Mouse (Mus musculus) kidney, embryonic 15.5 days (tissue): ENCODE results near the gene Ppil2. TPM values are rescaled to one million over a fixed set of nuclear protein-coding genes. Genes with fewer than 3 reads are reported as not detected.
A peak's percentile ranks its signal among the peaks of the same experiment; 100 is the strongest.

Experiments used
- ATAC-seq: fragments of 200-750 bp; cut with Nextera tagmentation; replicated peaks from 2 replicates; pipeline ENCODE4 v1.8.0; 2017; ENCODE audit warnings: moderate TSS enrichment; ENCODE audit not compliant: low FRiP score
- H3K27ac ChIP-seq: fragments of 300-500 bp; sonication (generic); 2 replicates; pipeline ENCODE4 v1.5.1; 2015; ENCODE audit warnings: mild to moderate bottlenecking, inconsistent platforms
- H3K27me3 ChIP-seq: fragments of 300-500 bp; sonication (generic); 2 replicates; pipeline ENCODE4 v1.6.1; 2015; ENCODE audit warnings: inconsistent platforms
- H3K36me3 ChIP-seq: fragments of 300-500 bp; sonication (generic); 2 replicates; pipeline ENCODE4 v1.6.1; 2015; ENCODE audit warnings: inconsistent platforms
- H3K4me1 ChIP-seq: fragments of 300-500 bp; sonication (generic); 2 replicates; pipeline ENCODE4 v1.6.1; 2015; ENCODE audit warnings: inconsistent platforms
- H3K4me2 ChIP-seq: fragments of 300-500 bp; sonication (generic); 2 replicates; pipeline ENCODE4 v1.6.1; 2015; ENCODE audit warnings: moderate library complexity, mild to moderate bottlenecking, inconsistent platforms
- H3K4me3 ChIP-seq: fragments of 300-500 bp; sonication (generic); replicated peaks from 2 replicates; pipeline ENCODE4 v1.5.1; 2015; ENCODE audit warnings: mild to moderate bottlenecking, inconsistent platforms
- H3K9ac ChIP-seq: fragments of 300-500 bp; sonication (generic); 2 replicates; pipeline ENCODE4 v1.6.1; 2015; ENCODE audit warnings: mild to moderate bottlenecking, inconsistent platforms
- H3K9me3 ChIP-seq: fragments of 300-500 bp; sonication (generic); replicated peaks from 2 replicates; pipeline ENCODE4 v1.6.1; 2016; ENCODE audit warnings: inconsistent platforms
- WGBS: fragments of 180-500 bp; shearing (Covaris S2); methylation state at CpG from one replicate; pipeline ENCODE4 v1.1.7; 2015; ENCODE audit warnings: mixed read lengths; 5-methylcytosine and 5-hydroxymethylcytosine counted together
- polyA plus RNA-seq: library from polyadenylated mRNA; unstranded; fragments of >200 nt; fragmentation: Nextera tagmentation; extraction: Ambion mirVana; gene quantifications from 2 replicates; pipeline ENCODE4 v1.2.1, GENCODE M21; 2015

The Ppil2 gene
- polyA plus RNA-seq, result 134 and 145 TPM in 2 replicates

DNA sequence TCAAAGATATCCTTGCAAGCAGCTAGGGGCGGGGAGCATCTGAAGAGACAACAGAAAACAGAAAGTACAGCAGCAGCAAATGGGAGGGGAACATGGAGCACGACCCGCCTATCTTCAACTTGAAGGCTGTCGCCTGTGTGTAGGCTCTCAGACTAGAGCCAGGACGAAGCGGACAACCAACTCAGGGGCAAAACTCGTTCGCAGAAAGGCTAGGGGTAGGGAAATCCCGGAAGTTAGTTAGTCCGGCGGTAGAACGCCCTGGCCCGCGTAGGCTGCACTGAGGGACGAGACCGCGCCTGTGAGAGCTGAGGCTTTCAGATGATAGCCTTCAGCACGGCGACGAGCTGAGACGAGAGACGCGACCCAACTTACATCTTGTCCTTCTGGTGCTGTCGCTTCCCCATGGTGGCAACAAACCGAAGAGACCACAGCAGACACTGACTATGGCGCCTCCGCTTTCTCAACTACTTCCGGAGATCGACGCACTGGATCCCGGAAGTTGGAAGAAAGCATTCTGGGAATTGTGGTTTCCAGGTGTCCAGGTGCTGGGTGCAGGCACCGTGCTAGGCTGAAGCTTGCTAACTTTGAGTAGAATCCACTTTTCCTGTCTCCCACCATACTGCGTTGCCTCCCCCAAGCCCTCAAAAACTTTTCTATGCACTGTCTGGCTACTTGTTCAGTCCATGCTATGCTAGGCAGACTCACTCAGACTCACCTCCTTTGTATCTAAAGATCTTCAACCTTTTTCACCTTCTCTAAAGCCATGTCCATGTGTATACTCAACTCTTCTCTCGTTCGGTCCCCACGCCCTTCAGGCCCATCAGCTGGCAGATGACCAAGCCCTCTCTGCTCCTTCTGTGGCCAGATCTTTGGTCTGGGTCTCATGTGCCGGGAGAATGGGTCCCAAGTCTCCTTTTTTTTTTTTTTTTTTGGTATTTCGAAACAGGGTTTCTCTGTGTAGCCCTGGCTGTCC is at the start of gene Ppil2:
Gene Ppil2 (minus strand): TSS at position 487 of the 973 bp plus-strand sequence.
- 9% methylated on average over 38 of the region's 38 CpGs for WGBS
- Histone ChIP-seq H3K27me3 (no peaks in the 10 kb centered on the region), H3K9ac (peak within 1 kb of the TSS; percentile 52), H3K36me3 (peaks cover 65% of the 10 kb centered on the region), H3K9me3 (no peaks in the 10 kb centered on the region), H3K4me1 (peaks cover 14% of the 10 kb centered on the region), H3K4me2 (peak within 1 kb of the TSS; percentile 65), H3K27ac (peak within 1 kb of the TSS; percentile 48), H3K4me3 (peak within 1 kb of the TSS; percentile 71)
- ATAC-seq, result peak; percentile 84

- Histone ChIP-seq H3K4me2 (no peak overlapping the region), H3K4me3 (no peak overlapping the region), H3K9ac (no peak overlapping the region), H3K36me3 (peaks cover 80% of the 10 kb centered on the region), H3K27me3 (no peaks in the 10 kb centered on the region), H3K4me1 (no peaks in the 10 kb centered on the region), H3K27ac (no peak overlapping the region), H3K9me3 (no peaks in the 10 kb centered on the region)
- 95% methylated on average over 2 of the region's 2 CpGs for WGBS
- no peak for ATAC-seq
Measured at GRCm38 (mm10) chr16:17154346-17154745, 43.3 kb upstream of the Ppil2 start.

- 94% methylated on average over 4 of the region's 4 CpGs for WGBS
- no peak overlapping the region for H3K4me3 ChIP-seq
Measured at GRCm38 (mm10) chr16:17151874-17152273, 40.8 kb upstream of the Ppil2 start.

DNA sequence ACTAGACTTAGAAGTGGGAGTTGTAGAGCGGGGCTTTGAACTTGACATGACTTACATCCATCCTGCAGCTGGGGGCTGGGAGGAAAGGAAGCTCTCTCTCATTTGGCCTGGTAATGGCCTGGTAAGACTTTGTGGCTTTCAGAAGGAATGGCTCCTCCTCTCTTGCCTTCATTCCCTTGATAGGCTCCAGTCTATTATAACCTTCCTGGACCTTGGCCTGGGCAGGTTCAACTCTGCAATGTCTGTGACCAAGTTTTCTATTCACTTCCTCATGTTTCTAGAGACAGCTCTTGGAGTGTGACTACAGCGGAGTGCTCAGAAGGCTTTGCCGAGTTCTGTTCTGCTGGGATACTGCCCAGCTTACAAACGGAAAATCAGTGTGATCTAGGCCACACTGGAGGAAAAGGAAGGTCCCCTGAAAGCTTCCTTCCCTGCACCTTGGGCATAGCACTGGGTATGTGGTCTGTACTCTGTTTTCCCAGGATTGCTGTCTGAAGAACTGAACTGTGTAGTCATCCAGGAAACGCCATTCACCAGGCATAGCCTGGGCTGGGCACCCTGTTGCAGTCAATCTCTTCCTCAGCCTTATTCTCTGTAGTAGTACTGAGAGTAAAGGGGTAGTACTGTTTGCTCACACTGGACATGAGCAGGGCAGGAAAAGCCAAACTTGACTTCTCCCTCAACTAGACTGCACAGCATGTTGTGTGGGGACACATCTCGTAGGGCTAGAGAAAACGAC is 39.6 kb upstream of the Ppil2 start:
- no peak overlapping the region for H3K4me2 ChIP-seq
- no peak for ATAC-seq

More at GRCm38 (mm10) chr16:17151874-17152273, 40.8 kb upstream of the Ppil2 start:
- no peaks in the 10 kb centered on the region for H3K9me3 ChIP-seq
- no peak overlapping the region for H3K4me2 ChIP-seq
- no peak overlapping the region for H3K27ac ChIP-seq
- peaks cover 15% of the 10 kb centered on the region for H3K4me1 ChIP-seq
- no peak overlapping the region for H3K9ac ChIP-seq
- peaks cover 3% of the 10 kb centered on the region for H3K27me3 ChIP-seq
- no peak for ATAC-seq
- H3K36me3 ChIP-seq, result peaks cover 56% of the 10 kb centered on the region

GRCm38 (mm10) chr16:17148084-17148483 is 37.0 kb upstream of the Ppil2 start:
- 6% methylated on average over 16 of the region's 16 CpGs for WGBS
- no peak overlapping the region for H3K27ac ChIP-seq
- peaks cover 16% of the 10 kb centered on the region for H3K4me1 ChIP-seq
- H3K9ac ChIP-seq, result peak overlapping the region; percentile 53; the same call in 1 of the 2 replicates
- peak overlapping the region; percentile 100 for H3K4me2 ChIP-seq
- H3K4me3 ChIP-seq, result peak overlapping the region; percentile 64
- no peaks in the 10 kb centered on the region for H3K9me3 ChIP-seq
- peak; percentile 30; the same call in 1 of the 2 replicates for ATAC-seq
- peaks cover 3% of the 10 kb centered on the region for H3K27me3 ChIP-seq
- H3K36me3 ChIP-seq, result peaks cover 24% of the 10 kb centered on the region

More for the DNA sequence above, 39.6 kb upstream of the Ppil2 start:
- H3K4me3 ChIP-seq, result no peak overlapping the region
- H3K27me3 ChIP-seq, result peaks cover 3% of the 10 kb centered on the region
- H3K9me3 ChIP-seq, result no peaks in the 10 kb centered on the region
- peaks cover 16% of the 10 kb centered on the region for H3K4me1 ChIP-seq
- WGBS, result 83% methylated on average over 7 of the region's 7 CpGs
- peaks cover 47% of the 10 kb centered on the region for H3K36me3 ChIP-seq
- H3K27ac ChIP-seq, result no peak overlapping the region
- no peak overlapping the region for H3K9ac ChIP-seq

- no peak overlapping the region for H3K27ac ChIP-seq
- peak overlapping the region; percentile 64 for H3K4me3 ChIP-seq
- under 1% methylated on average over 38 of the region's 41 CpGs for WGBS
- H3K4me2 ChIP-seq, result peak overlapping the region; percentile 100
- peak overlapping the region; percentile 53 for H3K9ac ChIP-seq
- ATAC-seq, result peak; percentile 22
- H3K36me3 ChIP-seq, result peaks cover 17% of the 10 kb centered on the region
- H3K4me1 ChIP-seq, result peaks cover 16% of the 10 kb centered on the region
- H3K27me3 ChIP-seq, result peaks cover 3% of the 10 kb centered on the region
- H3K9me3 ChIP-seq, result no peaks in the 10 kb centered on the region
Measured at GRCm38 (mm10) chr16:17147391-17147929, 36.4 kb upstream of the Ppil2 start.

GRCm38 (mm10) chr16:17146772-17147235 is 35.7 kb upstream of the Ppil2 start, which contains the start of gene Ccdc116:
Ccdc116 (minus strand) TSS chr16:17147229.
- Histone ChIP-seq H3K36me3 (peaks cover 11% of the 10 kb centered on the region), H3K4me1 (peaks cover 16% of the 10 kb centered on the region), H3K27ac (no peak within 1 kb of the TSS), H3K9ac (peak within 1 kb of the TSS; percentile 53), H3K4me3 (peak within 1 kb of the TSS; percentile 64), H3K4me2 (peak within 1 kb of the TSS; percentile 100), H3K27me3 (peaks cover 3% of the 10 kb centered on the region), H3K9me3 (no peaks in the 10 kb centered on the region)
- peak; percentile 78 for ATAC-seq
- under 1% methylated on average over 34 of the region's 34 CpGs for WGBS

- peaks cover 16% of the 10 kb centered on the region for H3K4me1 ChIP-seq
- 0 out of 2 replicates have a peak, but pooled peaks have one; percentile 30 for ATAC-seq
- H3K9ac ChIP-seq, result no peak within 1 kb of the TSS
- no peaks in the 10 kb centered on the region for H3K9me3 ChIP-seq
- H3K4me3 ChIP-seq, result no peak within 1 kb of the TSS
- WGBS, result 25% methylated on average over 7 of the region's 7 CpGs
- H3K27ac ChIP-seq, result no peak within 1 kb of the TSS
- no peak within 1 kb of the TSS for H3K4me2 ChIP-seq
- peaks cover 3% of the 10 kb centered on the region for H3K27me3 ChIP-seq
- no peaks in the 10 kb centered on the region for H3K36me3 ChIP-seq
Measured at GRCm38 (mm10) chr16:17144339-17144738, 33.3 kb upstream of the Ppil2 start, which contains the start of gene Ydjc. Ydjc (plus strand) TSS chr16:17144621.

DNA sequence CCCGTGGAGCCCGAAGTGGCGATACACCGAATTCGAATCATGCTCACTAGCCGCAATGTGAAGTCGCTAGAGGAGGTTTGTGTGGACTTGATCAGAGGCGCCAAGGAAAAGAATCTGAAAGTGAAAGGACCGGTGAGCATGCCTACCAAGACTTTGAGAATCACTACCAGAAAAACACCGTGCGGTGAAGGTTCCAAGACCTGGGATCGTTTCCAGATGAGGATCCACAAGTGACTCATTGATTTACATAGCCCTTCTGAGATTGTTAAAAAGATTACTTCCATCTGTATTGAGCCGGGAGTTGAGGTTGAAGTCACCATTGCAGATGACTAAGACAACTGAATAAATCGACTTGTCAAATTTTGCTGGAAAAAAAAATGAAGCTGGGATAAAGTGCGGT is 26.3 kb upstream of the Ppil2 start:
- Histone ChIP-seq H3K9me3 (no peaks in the 10 kb centered on the region), H3K36me3 (no peaks in the 10 kb centered on the region), H3K4me2 (no peak overlapping the region), H3K9ac (no peak overlapping the region), H3K27ac (no peak overlapping the region), H3K27me3 (no peaks in the 10 kb centered on the region), H3K4me3 (no peak overlapping the region), H3K4me1 (peaks cover 6% of the 10 kb centered on the region)
- no peak for ATAC-seq
- 84% methylated on average over 15 of the region's 15 CpGs for WGBS

DNA sequence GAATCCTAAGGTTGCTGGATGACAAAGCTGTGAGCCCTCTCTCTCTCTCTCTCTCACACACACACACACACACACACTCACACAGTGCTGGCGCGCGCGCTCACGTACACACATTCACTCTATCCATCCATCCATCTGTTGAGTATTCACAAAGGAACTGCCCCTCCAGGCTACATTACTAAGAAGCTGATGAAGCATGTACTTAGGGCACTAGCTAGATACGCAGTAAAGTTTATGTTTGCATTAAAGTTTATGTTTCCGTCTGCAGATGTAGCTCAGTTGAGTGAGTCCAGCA is 21.8 kb upstream of the Ppil2 start:
- 36% methylated on average over 7 of the region's 7 CpGs for WGBS
- Histone ChIP-seq H3K36me3 (no peaks in the 10 kb centered on the region), H3K27me3 (no peaks in the 10 kb centered on the region), H3K4me3 (peak overlapping the region; percentile 67), H3K9me3 (no peaks in the 10 kb centered on the region), H3K4me1 (peaks cover 20% of the 10 kb centered on the region), H3K9ac (peak overlapping the region; percentile 34), H3K4me2 (peak overlapping the region; percentile 98), H3K27ac (peak overlapping the region; percentile 51; the same call in 1 of the 2 replicates)
- ATAC-seq, result no peak

- peak within 1 kb of the TSS; percentile 98 for H3K4me2 ChIP-seq
- H3K9me3 ChIP-seq, result no peaks in the 10 kb centered on the region
- no peaks in the 10 kb centered on the region for H3K36me3 ChIP-seq
- H3K27me3 ChIP-seq, result no peaks in the 10 kb centered on the region
- H3K4me3 ChIP-seq, result peak within 1 kb of the TSS; percentile 67
- under 1% methylated on average over 47 of the region's 47 CpGs for WGBS
- peak within 1 kb of the TSS; percentile 71 for H3K9ac ChIP-seq
- peak; percentile 99 for ATAC-seq
- peaks cover 20% of the 10 kb centered on the region for H3K4me1 ChIP-seq
- H3K27ac ChIP-seq, result peak within 1 kb of the TSS; percentile 64
Measured at GRCm38 (mm10) chr16:17132089-17132905, 21.2 kb upstream of the Ppil2 start, which contains the start of gene Sdf2l1. Sdf2l1 (minus strand) TSS chr16:17132383.
